Mouse (Mus musculus) embryonic facial prominence, embryonic 11.5 days (tissue): ENCODE data around the gene Sec22a. TPM values are rescaled to one million over a fixed set of nuclear protein-coding genes. Genes with fewer than 3 reads are reported as not detected.

ENCODE experiments used
- ATAC-seq: fragments of 200-750 bp; cut with Nextera tagmentation; replicated peaks from 2 replicates; pipeline ENCODE4 v1.8.0; 2017; ENCODE audit warnings: low read depth; ENCODE audit not compliant: insufficient number of reproducible peaks, low FRiP score, low TSS enrichment
- DNase-seq: peaks from one replicate; pipeline ENCODE4 v3.0.0-alpha.2; 2015; ENCODE audit warnings: low spot score
- H3K27ac ChIP-seq: fragments of 300-500 bp; sonication (generic); replicated peaks from 2 replicates; pipeline ENCODE4 v1.5.1; 2014; ENCODE audit warnings: mild to moderate bottlenecking, low read depth, low read length, control low read depth
- H3K27me3 ChIP-seq: fragments of 300-500 bp; sonication (generic); 2 replicates; pipeline ENCODE4 v1.6.1; 2014; ENCODE audit warnings: mild to moderate bottlenecking, low read length, moderate library complexity, mixed read lengths; ENCODE audit not compliant: control insufficient read depth, insufficient read depth
- H3K36me3 ChIP-seq: fragments of 300-500 bp; sonication (generic); replicated peaks from 2 replicates; pipeline ENCODE4 v1.6.1; 2014; ENCODE audit warnings: low read depth, mild to moderate bottlenecking, low read length, moderate library complexity, mixed read lengths; ENCODE audit not compliant: control insufficient read depth, insufficient read depth
- H3K4me1 ChIP-seq: fragments of 300-500 bp; sonication (generic); 2 replicates; pipeline ENCODE4 v1.6.1; 2014; ENCODE audit warnings: low read length, mixed read lengths; ENCODE audit not compliant: control insufficient read depth, insufficient read depth
- H3K4me2 ChIP-seq: fragments of 300-500 bp; sonication (generic); 2 replicates; pipeline ENCODE4 v1.6.1; 2014; ENCODE audit warnings: low read depth, mild to moderate bottlenecking, control low read depth, low read length, moderate library complexity
- H3K4me3 ChIP-seq: fragments of 300-500 bp; sonication (generic); 2 replicates; pipeline ENCODE4 v1.5.1; 2014; ENCODE audit warnings: low read depth, low read length, control low read depth
- H3K9ac ChIP-seq: fragments of 300-500 bp; sonication (generic); replicated peaks from 2 replicates; pipeline ENCODE4 v1.6.1; 2014; ENCODE audit warnings: mild to moderate bottlenecking, control low read depth, low read length
- H3K9me3 ChIP-seq: fragments of 300-500 bp; sonication (generic); replicated peaks from 2 replicates; pipeline ENCODE4 v1.6.1; 2016; ENCODE audit warnings: mild to moderate bottlenecking, low read length, inconsistent platforms, mixed read lengths; ENCODE audit not compliant: control insufficient read depth
- WGBS: fragments of 180-500 bp; shearing (Covaris S2); extraction: QIAGEN DNeasy Blood & Tissue Kit; methylation state at CpG from one replicate; pipeline ENCODE4 v1.1.7; 2014; 5-methylcytosine and 5-hydroxymethylcytosine counted together
- polyA plus RNA-seq: library from polyadenylated mRNA; unstranded; fragments of >200 nt; fragmentation: Nextera tagmentation; extraction: Ambion mirVana; gene quantifications from 2 replicates; pipeline ENCODE4 v1.2.1, GENCODE M21; 2014

The Sec22a gene
- polyA plus RNA-seq, 1 experiment from 2014 or later = 36.8 TPM

DNA sequence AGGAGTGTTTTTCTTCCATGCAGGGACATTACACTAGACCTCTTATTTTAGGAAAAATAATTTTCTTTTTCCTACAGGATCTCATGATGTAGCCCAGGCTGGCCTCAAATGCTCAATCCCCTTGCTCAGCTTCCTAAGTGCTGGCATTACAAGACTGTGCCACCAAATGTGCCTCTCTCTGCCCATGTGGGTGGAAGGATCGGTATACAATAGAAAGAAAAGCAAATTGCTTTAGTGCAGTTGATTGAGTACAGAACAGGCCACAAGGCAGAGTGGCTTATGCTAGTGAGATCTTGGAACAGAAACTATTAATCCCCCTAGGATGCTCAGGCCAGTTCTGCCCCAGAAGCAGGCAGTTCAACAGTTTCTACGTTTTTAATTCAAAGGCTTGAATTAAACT is 43.9 kb downstream of the Sec22a start:
- Histone ChIP-seq H3K9ac (no peak overlapping the region), H3K4me3 (no peak overlapping the region), H3K4me1 (no peaks in the 10 kb centered on the region), H3K27me3 (no peaks in the 10 kb centered on the region), H3K27ac (no peak overlapping the region), H3K9me3 (no peaks in the 10 kb centered on the region), H3K4me2 (no peak overlapping the region), H3K36me3 (no peaks in the 10 kb centered on the region)
- no peak for DNase-seq
- no peak for ATAC-seq
- 87% methylated on average over 2 of the region's 2 CpGs for WGBS

DNA sequence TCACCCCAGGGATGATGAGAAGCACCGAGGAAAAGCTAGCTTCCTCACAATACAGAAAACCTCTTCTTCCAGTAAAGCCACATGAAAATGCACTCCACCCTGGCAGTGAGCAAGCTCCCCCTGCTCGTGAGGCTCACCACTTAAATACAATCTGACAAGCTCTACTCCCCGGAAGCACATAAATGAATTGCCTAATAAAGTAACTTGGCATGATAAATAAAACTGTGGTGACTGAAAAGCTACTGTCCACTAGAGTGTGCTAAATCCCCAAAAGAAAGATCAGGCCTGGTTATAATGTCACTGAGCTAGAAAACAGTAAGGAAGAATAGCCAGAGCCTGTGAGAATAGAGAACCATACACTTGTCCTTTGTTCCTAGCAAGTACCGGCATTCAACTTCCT is 44.4 kb downstream of the Sec22a start:
- WGBS = 44% methylated on average over 4 of the region's 4 CpGs
- Histone ChIP-seq H3K4me3 (no peak overlapping the region), H3K27ac (no peak overlapping the region), H3K4me1 (no peaks in the 10 kb centered on the region), H3K4me2 (no peak overlapping the region), H3K9ac (no peak overlapping the region), H3K36me3 (no peaks in the 10 kb centered on the region), H3K9me3 (no peaks in the 10 kb centered on the region), H3K27me3 (no peaks in the 10 kb centered on the region)
- ATAC-seq = no peak
- peak; percentile 39 for DNase-seq

DNA sequence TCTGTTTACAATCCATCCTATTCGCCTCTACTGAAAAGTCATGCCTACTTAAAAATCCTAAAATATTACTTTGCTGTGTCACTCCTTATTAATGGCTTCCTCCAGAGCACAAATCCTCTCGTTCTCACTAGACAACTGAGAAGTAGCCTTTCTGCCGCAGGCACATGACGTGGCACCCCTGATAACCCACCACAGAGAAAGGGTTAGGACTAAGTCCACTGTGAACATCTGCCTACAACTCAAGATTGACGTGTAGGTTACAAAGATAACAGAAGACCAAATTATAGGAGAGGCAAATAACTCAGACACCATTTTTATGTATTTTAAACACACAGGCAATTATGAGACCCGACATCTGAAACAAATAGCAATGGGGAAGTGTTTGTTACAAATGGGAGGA is 45.3 kb downstream of the Sec22a start:
- no peak for ATAC-seq
- H3K4me1 ChIP-seq = no peaks in the 10 kb centered on the region
- H3K27me3 ChIP-seq = no peaks in the 10 kb centered on the region
- no peak for DNase-seq
- no peak overlapping the region for H3K9ac ChIP-seq
- H3K27ac ChIP-seq = no peak overlapping the region
- no peaks in the 10 kb centered on the region for H3K9me3 ChIP-seq
- H3K4me2 ChIP-seq = no peak overlapping the region
- H3K4me3 ChIP-seq = no peak overlapping the region
- H3K36me3 ChIP-seq = no peaks in the 10 kb centered on the region; the same call in 1 of the 2 replicates
- 78% methylated on average over 6 of the region's 6 CpGs for WGBS

DNA sequence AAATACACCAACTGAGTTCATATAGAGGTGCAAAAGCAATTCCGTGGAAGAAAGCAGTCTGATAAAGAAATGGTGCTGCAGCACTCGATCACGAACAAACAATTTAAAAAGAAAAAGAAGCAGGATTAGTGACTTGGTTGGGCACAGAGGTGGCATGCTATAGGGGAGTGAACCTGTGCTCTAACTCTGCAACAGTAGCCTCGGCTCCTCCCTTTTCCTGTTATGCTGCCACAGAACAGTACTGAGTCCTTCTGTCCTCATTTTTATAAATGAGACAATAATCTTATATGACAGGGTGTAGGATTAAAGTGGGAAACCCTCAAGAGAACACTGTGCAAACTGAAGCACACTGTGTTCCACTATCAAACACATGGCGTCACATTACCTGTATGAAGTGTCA is 46.3 kb downstream of the Sec22a start:
- ATAC-seq (no peak), DNase-seq (no peak)
- Histone ChIP-seq H3K36me3 (no peaks in the 10 kb centered on the region; the same call in 1 of the 2 replicates), H3K9ac (no peak overlapping the region), H3K27me3 (no peaks in the 10 kb centered on the region), H3K27ac (no peak overlapping the region), H3K4me3 (no peak overlapping the region), H3K4me1 (no peaks in the 10 kb centered on the region), H3K9me3 (no peaks in the 10 kb centered on the region), H3K4me2 (no peak overlapping the region)
- WGBS = 79% methylated on average over 5 of the region's 5 CpGs

DNA sequence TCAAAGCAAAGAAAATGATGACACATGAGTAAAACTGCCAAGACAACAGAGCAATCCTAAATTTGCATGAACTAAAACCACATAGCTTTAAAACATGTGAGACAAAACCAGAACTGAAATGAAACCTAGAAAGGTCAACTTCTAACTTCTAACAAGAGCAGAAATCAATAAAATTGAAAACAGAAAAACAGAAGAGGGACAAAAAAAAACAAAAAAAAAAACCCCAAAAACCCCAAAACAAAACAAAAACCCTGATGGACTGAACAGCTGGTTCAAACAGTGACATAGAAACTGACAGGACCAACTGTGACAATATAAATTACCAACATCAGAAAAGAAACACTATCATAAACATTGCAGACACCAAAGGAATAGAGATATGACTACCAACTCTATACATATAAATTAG is 46.9 kb downstream of the Sec22a start:
- H3K27me3 ChIP-seq = no peaks in the 10 kb centered on the region
- H3K36me3 ChIP-seq = no peaks in the 10 kb centered on the region; the same call in 1 of the 2 replicates
- H3K9me3 ChIP-seq = no peaks in the 10 kb centered on the region
- no peak for ATAC-seq
- no peak overlapping the region for H3K4me3 ChIP-seq
- H3K9ac ChIP-seq = no peak overlapping the region
- DNase-seq = no peak
- H3K4me1 ChIP-seq = no peaks in the 10 kb centered on the region
- no peak overlapping the region for H3K4me2 ChIP-seq
- H3K27ac ChIP-seq = no peak overlapping the region

DNA sequence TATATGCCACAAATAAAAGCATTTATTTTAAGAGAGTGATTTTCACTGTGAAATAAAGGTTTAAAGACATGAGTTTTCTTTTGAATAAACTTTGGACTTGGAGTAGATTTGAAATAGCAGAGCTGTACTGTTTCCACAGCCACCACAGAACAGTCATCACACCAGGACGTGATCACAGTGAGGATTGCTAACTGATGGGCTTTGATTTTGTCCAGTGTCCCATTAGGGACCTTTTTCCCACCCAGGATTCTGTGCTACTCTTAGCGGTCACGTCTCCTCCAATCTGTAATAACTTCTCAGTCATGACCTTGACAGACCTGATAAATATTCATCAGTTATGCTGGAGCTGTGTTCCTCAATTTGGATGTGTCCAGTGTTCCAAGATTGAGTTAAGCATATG is 48.2 kb downstream of the Sec22a start:
- Histone ChIP-seq H3K4me1 (no peaks in the 10 kb centered on the region), H3K9me3 (no peaks in the 10 kb centered on the region), H3K9ac (no peak overlapping the region), H3K27ac (no peak overlapping the region), H3K36me3 (no peaks in the 10 kb centered on the region; the same call in 1 of the 2 replicates), H3K27me3 (no peaks in the 10 kb centered on the region), H3K4me3 (no peak overlapping the region), H3K4me2 (no peak overlapping the region)
- 80% methylated on average over 3 of the region's 3 CpGs for WGBS
- DNase-seq (no peak), ATAC-seq (no peak)

DNA sequence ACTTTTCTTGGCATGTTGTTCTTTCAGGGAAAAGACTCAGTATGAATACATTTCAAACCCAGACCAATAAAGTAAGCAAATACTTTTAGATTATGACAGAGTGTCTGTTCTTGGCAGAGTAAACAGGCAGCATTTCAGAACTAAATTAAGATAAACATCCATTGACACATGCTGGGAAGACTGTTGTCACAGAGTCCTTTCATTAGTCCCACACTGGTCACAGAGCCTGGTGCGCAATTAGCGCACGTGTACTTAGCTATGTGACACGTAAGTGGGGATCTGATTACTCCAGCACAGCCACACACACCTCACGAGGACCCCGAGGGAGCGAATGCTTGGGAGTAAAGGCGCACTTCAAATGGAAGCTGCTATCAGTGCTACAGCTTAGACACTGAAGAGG is 52.1 kb downstream of the Sec22a start:
- 47% methylated on average over 8 of the region's 8 CpGs for WGBS
- no peak for DNase-seq
- H3K4me1 ChIP-seq = no peaks in the 10 kb centered on the region

DNA sequence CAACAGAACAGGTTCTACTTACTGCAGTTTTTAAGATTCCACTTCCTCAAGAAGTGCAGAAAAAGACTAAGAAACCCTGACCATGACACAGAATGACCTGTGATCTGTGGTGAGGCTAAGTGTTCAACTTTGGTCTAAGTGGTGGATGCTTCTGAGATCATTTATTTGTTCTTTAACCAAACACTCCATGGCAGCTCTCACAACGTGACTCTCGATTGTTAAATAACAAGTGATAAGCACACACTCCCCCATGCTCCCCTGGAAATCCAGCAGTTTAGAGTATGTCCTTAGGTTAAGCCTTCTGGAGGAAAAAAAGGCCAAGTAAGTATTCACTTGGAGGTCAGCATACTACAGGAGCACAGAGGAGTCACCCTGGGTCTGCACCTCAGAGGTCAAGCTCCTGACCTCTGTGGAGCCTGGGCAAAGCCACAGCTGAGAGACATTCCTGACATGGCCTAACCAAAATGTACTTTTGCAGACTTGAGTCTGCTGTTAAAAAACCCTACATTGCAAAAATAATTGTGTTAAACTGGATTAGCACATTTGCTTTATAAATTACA is 53.1 kb downstream of the Sec22a start:
- no peak overlapping the region for H3K9ac ChIP-seq
- no peak overlapping the region for H3K27ac ChIP-seq
- no peak for DNase-seq
- WGBS = 55% methylated on average over 2 of the region's 2 CpGs
- H3K27me3 ChIP-seq = no peaks in the 10 kb centered on the region
- no peak overlapping the region for H3K4me3 ChIP-seq
- no peaks in the 10 kb centered on the region for H3K4me1 ChIP-seq
- no peak for ATAC-seq
- no peaks in the 10 kb centered on the region for H3K9me3 ChIP-seq
- H3K4me2 ChIP-seq = no peak overlapping the region
- no peaks in the 10 kb centered on the region; the same call in 1 of the 2 replicates for H3K36me3 ChIP-seq

More for the DNA sequence above, 52.1 kb downstream of the Sec22a start:
- H3K4me2 ChIP-seq = no peak overlapping the region
- no peak overlapping the region for H3K27ac ChIP-seq
- no peak overlapping the region for H3K4me3 ChIP-seq
- no peak for ATAC-seq
- no peaks in the 10 kb centered on the region for H3K27me3 ChIP-seq
- no peak overlapping the region for H3K9ac ChIP-seq
- no peaks in the 10 kb centered on the region for H3K9me3 ChIP-seq
- H3K36me3 ChIP-seq = no peaks in the 10 kb centered on the region; the same call in 1 of the 2 replicates
